Comparison of ENCODE assay signal across 17 mouse cellular contexts in the genomic region with DNA sequence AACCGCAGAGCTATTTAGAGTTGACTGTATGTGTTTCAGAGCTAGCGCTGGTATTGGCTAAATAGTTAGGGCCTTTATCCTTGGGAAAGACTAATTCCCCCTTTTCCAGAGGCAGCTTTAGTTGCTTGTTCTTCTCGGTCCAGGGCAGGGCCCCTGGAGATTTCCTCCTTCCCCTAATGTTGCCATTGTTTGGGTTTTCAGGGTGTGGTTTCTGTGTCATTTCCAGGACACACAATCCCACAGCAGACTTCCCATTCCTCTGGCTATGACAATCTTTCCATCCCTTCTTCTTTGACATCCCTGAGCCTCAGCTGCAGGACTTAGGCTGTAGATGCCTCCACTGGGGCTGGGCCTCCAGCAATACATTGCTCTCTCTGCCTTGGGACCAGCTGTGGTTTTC.
DNase-seq lines count a peak whose midpoint lies in the region; ATAC-seq and TF ChIP-seq lines count a peak whose summit lies in the region.
"Had no signal": no experiment of that assay in that cellular context is flagged by ENCODE, and none has a peak within 500 bp of the region (broad histone marks: within the 10 kb centered on the region; RNA-seq: fewer than 3 reads in every experiment).

No protein-coding gene starts in this region.

- peak; percentile 37 for DNase-seq in gastrocnemius, adult 2 months
- no peak for DNase-seq in gastrocnemius, postnatal 4 days (ENCODE audit: low spot score in 2 of 2)
- peak; percentile 17 to 23 for DNase-seq in heart, adult 2 months
- DNase-seq in heart, postnatal 10 days, result peak; percentile 21 to 23
- no peak for DNase-seq in retina, postnatal 1 day
- DNase-seq: adrenal gland, postnatal 10 days; cerebellum, adult 11 months; cerebellum, adult 8-10 months; cerebellum, postnatal 25 days; kidney, adult 2 months had no signal

- H3K27me3 ChIP-seq in heart, adult 2 months (ENCODE audit: control insufficient read depth, insufficient read depth, low read length), result no peaks in the 10 kb centered on the region
- H3K27me3 ChIP-seq in heart, embryonic 11.5 days (ENCODE audit: control insufficient read depth, insufficient read depth, low read length), result no peaks in the 10 kb centered on the region
- H3K27me3 ChIP-seq in intestine, postnatal 0 days (replicated peaks; ENCODE audit: control insufficient read depth, insufficient read depth, low read length), result no peaks in the 10 kb centered on the region
- H3K27me3 ChIP-seq: embryonic facial prominence, embryonic 12.5 days; intestine, embryonic 15.5 days had no signal

- no peaks in the 10 kb centered on the region for H3K9me3 ChIP-seq in heart, embryonic 11.5 days (replicated peaks; ENCODE audit: control insufficient read depth, low read length)
- H3K9me3 ChIP-seq in intestine, postnatal 0 days (ENCODE audit: control insufficient read depth), result no peaks in the 10 kb centered on the region
- H3K9me3 ChIP-seq: embryonic facial prominence, embryonic 12.5 days; hindbrain, embryonic 10.5 days; intestine, embryonic 15.5 days had no signal

- intact Hi-C loops in gastrocnemius, adult 2 months (cut with DNase I), result no loop called here
- intact Hi-C loops in heart, adult 2 months (cut with DNase I), result no loop called here
- intact Hi-C loops in heart, postnatal 10 days (cut with DNase I), result no loop called here

- 68% methylated on average over 3 of the region's 3 CpGs for WGBS in heart, adult 2 months
- 79% methylated on average over 3 of the region's 3 CpGs for WGBS in heart, embryonic 11.5 days (ENCODE audit: insufficient replicate concordance)
- WGBS in intestine, postnatal 0 days, result 77% methylated on average over 3 of the region's 3 CpGs

- H3K9ac ChIP-seq in heart, adult 2 months (ENCODE audit: low read depth, low read length), result no peak overlapping the region
- no peak overlapping the region for H3K9ac ChIP-seq in heart, embryonic 11.5 days (ENCODE audit: low read depth, low read length)
- H3K9ac ChIP-seq in intestine, postnatal 0 days (ENCODE audit: low read depth, low read length), result no peak overlapping the region
- H3K9ac ChIP-seq: embryonic facial prominence, embryonic 12.5 days; hindbrain, embryonic 14.5 days; intestine, embryonic 15.5 days had no signal

- peaks cover 2% of the 10 kb centered on the region; the same call in 1 of the 2 replicates for H3K36me3 ChIP-seq in heart, adult 2 months (ENCODE audit: control insufficient read depth, insufficient read depth, low read length)
- H3K36me3 ChIP-seq in heart, embryonic 11.5 days (ENCODE audit: control insufficient read depth, insufficient read depth, low read length), result no peaks in the 10 kb centered on the region
- no peaks in the 10 kb centered on the region for H3K36me3 ChIP-seq in intestine, postnatal 0 days (ENCODE audit: control insufficient read depth, insufficient read depth)
- H3K36me3 ChIP-seq: embryonic facial prominence, embryonic 12.5 days; hindbrain, embryonic 10.5 days; intestine, embryonic 15.5 days had no signal

- TF ChIP-seq CTCF in gastrocnemius, adult 2 months (IDR thresholded peaks at IDR 0.05), result no peak
- no peak for TF ChIP-seq CTCF in heart, adult 2 months (IDR thresholded peaks at IDR 0.05)
- TF ChIP-seq CTCF in intestine, postnatal 0 days (IDR thresholded peaks at IDR 0.05; ENCODE audit: low read depth), result no peak

- H3K4me3 ChIP-seq in gastrocnemius, adult 2 months, result no peak overlapping the region
- no peak overlapping the region for H3K4me3 ChIP-seq in heart, adult 2 months
- H3K4me3 ChIP-seq in heart, embryonic 11.5 days (ENCODE audit: low read depth, low read length), result no peak overlapping the region
- H3K4me3 ChIP-seq in intestine, postnatal 0 days (ENCODE audit: low read depth, low read length), result no peak overlapping the region
- H3K4me3 ChIP-seq: embryonic facial prominence, embryonic 12.5 days; hindbrain, embryonic 10.5 days; intestine, embryonic 15.5 days had no signal

- H3K79me2 ChIP-seq in heart, adult 2 months (replicated peaks; ENCODE audit: control insufficient read depth, insufficient read depth, low read length), result no peaks in the 10 kb centered on the region

- no peak overlapping the region for H3K4me2 ChIP-seq in heart, embryonic 11.5 days
- H3K4me2 ChIP-seq in intestine, postnatal 0 days (replicated peaks; ENCODE audit: low read depth), result no peak overlapping the region
- H3K4me2 ChIP-seq: embryonic facial prominence, embryonic 12.5 days; hindbrain, embryonic 14.5 days; intestine, embryonic 15.5 days had no signal

- ATAC-seq in heart, embryonic 11.5 days (replicated peaks; ENCODE audit: insufficient number of reproducible peaks, low FRiP score, low TSS enrichment), result no peak
- no peak for ATAC-seq in intestine, postnatal 0 days
- ATAC-seq: forebrain, embryonic 16.5 days; intestine, embryonic 15.5 days had no signal

- H3K4me1 ChIP-seq in heart, adult 2 months (ENCODE audit: control insufficient read depth, insufficient read depth, low read length), result peaks cover 3% of the 10 kb centered on the region; the same call in 1 of the 2 replicates
- H3K4me1 ChIP-seq in heart, embryonic 11.5 days (ENCODE audit: control insufficient read depth, insufficient read depth, low read length), result no peaks in the 10 kb centered on the region
- no peaks in the 10 kb centered on the region for H3K4me1 ChIP-seq in intestine, postnatal 0 days (replicated peaks; ENCODE audit: control insufficient read depth, insufficient read depth, low read length)
- H3K4me1 ChIP-seq: hindbrain, embryonic 10.5 days had no signal

- TF ChIP-seq EP300 in heart, adult 2 months (IDR thresholded peaks at IDR 0.05; ENCODE audit: insufficient read depth, low read depth, low read length), result no peak

- H3K27ac ChIP-seq in gastrocnemius, adult 2 months, result peak overlapping the region; percentile 40
- peak overlapping the region; percentile 54 for H3K27ac ChIP-seq in heart, adult 2 months
- no peak overlapping the region for H3K27ac ChIP-seq in heart, embryonic 11.5 days (ENCODE audit: low read depth, low read length)
- no peak overlapping the region for H3K27ac ChIP-seq in intestine, postnatal 0 days (ENCODE audit: low read depth, low read length)
- H3K27ac ChIP-seq: embryonic facial prominence, embryonic 12.5 days; hindbrain, embryonic 10.5 days; hindbrain, embryonic 14.5 days; intestine, embryonic 15.5 days had no signal

- TF ChIP-seq POLR2A in heart, adult 2 months (IDR thresholded peaks at IDR 0.05; ENCODE audit: insufficient read depth, low read depth, low read length), result no peak

Comparison
In these comparisons a context has a peak if more than half of its experiments do, and no peak if none do; other contexts are left out.
1. DNase-seq: peak in gastrocnemius, adult 2 months (single experiment), heart, adult 2 months (2 of 2) and heart, postnatal 10 days (2 of 2); none in gastrocnemius, postnatal 4 days (0 of 2) and retina, postnatal 1 day (single experiment).
2. H3K27ac ChIP-seq: peak in gastrocnemius, adult 2 months (single experiment) and heart, adult 2 months (single experiment); none in heart, embryonic 11.5 days (single experiment) and intestine, postnatal 0 days (single experiment).